Mouse (Mus musculus) MEL (cell line): ENCODE measurements around the gene Cyp17a1.

Source experiments
- JUND ChIP-seq: IDR thresholded peaks from 2 replicates; pipeline ENCODE4 v1.6.1; 2011; ENCODE audit warnings: low read depth, mild to moderate bottlenecking, improper control_type of control experiment, low read length
- MAX ChIP-seq: IDR thresholded peaks from 2 replicates; pipeline ENCODE4 v1.6.1; 2011; ENCODE audit warnings: low read length, improper control_type of control experiment
- MYB ChIP-seq: IDR thresholded peaks from 2 replicates; pipeline ENCODE4 v1.6.1; 2011; ENCODE audit warnings: mild to moderate bottlenecking, low read depth, low read length, improper control_type of control experiment
- POLR2A ChIP-seq, 2 experiments: IDR thresholded peaks; 2 replicates each; pipeline ENCODE4 v1.6.1; 2011 to 2012; ENCODE audit warnings: low read length in 2 of 2, mild to moderate bottlenecking in 2 of 2, control low read depth in 1 of 2, improper control_type of control experiment in 1 of 2, low read depth in 1 of 2, moderate library complexity in 1 of 2; ENCODE audit not compliant: control insufficient read depth in 1 of 2, insufficient read depth in 1 of 2, poor library complexity in 1 of 2
- RAD21 ChIP-seq: IDR thresholded peaks from 2 replicates; pipeline ENCODE4 v1.6.1; 2011; ENCODE audit warnings: mild to moderate bottlenecking, low read depth, low read length, improper control_type of control experiment
- ZC3H11A ChIP-seq: IDR thresholded peaks from 2 replicates; pipeline ENCODE4 v1.6.1; 2012; ENCODE audit warnings: low read depth, mild to moderate bottlenecking, inconsistent platforms, low read length, improper control_type of control experiment
- ZNF384 ChIP-seq: IDR thresholded peaks from 2 replicates; pipeline ENCODE4 v1.6.1; 2012; ENCODE audit warnings: low read depth, mild to moderate bottlenecking, inconsistent platforms, low read length, improper control_type of control experiment

DNA sequence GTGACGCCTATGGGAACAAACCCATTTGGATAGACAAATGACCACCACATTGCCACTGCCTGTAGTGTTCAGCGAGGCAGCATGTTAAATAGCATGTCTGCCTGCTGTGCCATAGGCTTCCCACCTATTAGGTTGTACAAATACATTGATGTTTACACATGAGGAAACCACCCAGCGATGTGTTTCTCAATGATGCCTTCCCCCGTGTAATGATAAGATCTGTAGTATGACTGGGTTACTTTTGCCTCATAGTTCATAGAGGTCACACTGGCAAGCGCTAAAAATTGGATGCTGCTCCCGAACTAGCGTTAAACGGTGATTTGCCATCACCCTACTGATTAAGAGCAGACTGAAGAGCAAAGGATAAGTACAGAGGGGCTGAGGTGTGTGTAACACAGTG lies 10.8 kb downstream of the Cyp17a1 start:
- no peak for TF ChIP-seq MYB
- no peak for TF ChIP-seq MAX
- TF ChIP-seq JUND, result no peak
- no peak for TF ChIP-seq POLR2A (IDR thresholded peaks at IDR 0.05; ENCODE audit: control insufficient read depth in 1 of 2, insufficient read depth in 1 of 2, low read depth in 1 of 2, low read length in 2 of 2, poor library complexity in 1 of 2)
- TF ChIP-seq RAD21, result no peak
- no peak for TF ChIP-seq ZNF384
- no peak for TF ChIP-seq ZC3H11A
